Mouse (Mus musculus): ENCODE results near the gene Josd2. TPM values are rescaled to one million over a fixed set of nuclear protein-coding genes. Genes with fewer than 3 reads are reported as not detected.

Josd2 gene
- total and polyA plus RNA-seq, 2 experiments: 25.5 to 206 TPM

- Histone ChIP-seq H3K36me3 (ENCODE audit: control insufficient read depth, insufficient read depth, low read length) (no peaks in the 10 kb centered on the region), H3K27me3 (ENCODE audit: control insufficient read depth, insufficient read depth, low read length) (peaks cover 17% of the 10 kb centered on the region), H3K4me3 (ENCODE audit: insufficient read depth, low read depth, low read length) (no peak overlapping the region), H3K9ac (ENCODE audit: low read depth, low read length) (no peak overlapping the region), H3K79me2 (ENCODE audit: control insufficient read depth, insufficient read depth, low read length) (no peaks in the 10 kb centered on the region), H3K4me1 (ENCODE audit: control insufficient read depth, insufficient read depth, low read length) (no peaks in the 10 kb centered on the region), H3K27ac (replicated peaks; ENCODE audit: insufficient read depth, low read depth, low read length) (no peak overlapping the region)
- TF ChIP-seq POLR2A (IDR thresholded peaks at IDR 0.05; ENCODE audit: extremely low read depth, insufficient read depth, low read length): no peak
- no peak for TF ChIP-seq CTCF (IDR thresholded peaks at IDR 0.05; ENCODE audit: low read depth, low read length)
- WGBS: 74% methylated on average over 6 of the region's 6 CpGs
- DNase-seq (ENCODE audit: extremely low read depth, low read depth, low spot score): no peak
Measured at GRCm38 (mm10) chr7:44432550-44432949, 35.2 kb upstream of the Josd2 start.

GRCm38 (mm10) chr7:44433371-44433770, 34.4 kb upstream of the Josd2 start:
- no peak overlapping the region for H3K27ac ChIP-seq (replicated peaks; ENCODE audit: insufficient read depth, low read depth, low read length)
- no peak for DNase-seq (ENCODE audit: extremely low read depth, low read depth, low spot score)
- no peak overlapping the region for H3K9ac ChIP-seq (ENCODE audit: low read depth, low read length)
- no peak overlapping the region for H3K4me3 ChIP-seq (ENCODE audit: insufficient read depth, low read depth, low read length)
- WGBS: 8% methylated on average over 7 of the region's 7 CpGs
- TF ChIP-seq CTCF (IDR thresholded peaks at IDR 0.05; ENCODE audit: low read depth, low read length) (no peak), POLR2A (IDR thresholded peaks at IDR 0.05; ENCODE audit: extremely low read depth, insufficient read depth, low read length) (no peak)
- no peaks in the 10 kb centered on the region for H3K79me2 ChIP-seq (ENCODE audit: control insufficient read depth, insufficient read depth, low read length)
- H3K36me3 ChIP-seq (ENCODE audit: control insufficient read depth, insufficient read depth, low read length): no peaks in the 10 kb centered on the region
- peaks cover 9% of the 10 kb centered on the region; the same call in 1 of the 2 replicates for H3K27me3 ChIP-seq (ENCODE audit: control insufficient read depth, insufficient read depth, low read length)
- no peaks in the 10 kb centered on the region for H3K4me1 ChIP-seq (ENCODE audit: control insufficient read depth, insufficient read depth, low read length)

GRCm38 (mm10) chr7:44434089-44434488, 33.7 kb upstream of the Josd2 start:
- Histone ChIP-seq H3K79me2 (ENCODE audit: control insufficient read depth, insufficient read depth, low read length) (no peaks in the 10 kb centered on the region), H3K36me3 (ENCODE audit: control insufficient read depth, insufficient read depth, low read length) (no peaks in the 10 kb centered on the region), H3K27ac (replicated peaks; ENCODE audit: insufficient read depth, low read depth, low read length) (no peak overlapping the region), H3K9ac (ENCODE audit: low read depth, low read length) (no peak overlapping the region), H3K4me3 (ENCODE audit: insufficient read depth, low read depth, low read length) (no peak overlapping the region), H3K27me3 (ENCODE audit: control insufficient read depth, insufficient read depth, low read length) (peaks cover 5% of the 10 kb centered on the region; the same call in 1 of the 2 replicates), H3K4me1 (ENCODE audit: control insufficient read depth, insufficient read depth, low read length) (no peaks in the 10 kb centered on the region)
- TF ChIP-seq POLR2A (IDR thresholded peaks at IDR 0.05; ENCODE audit: extremely low read depth, insufficient read depth, low read length) (no peak), CTCF (IDR thresholded peaks at IDR 0.05; ENCODE audit: low read depth, low read length) (no peak)
- 70% methylated on average over 9 of the region's 9 CpGs for WGBS
- DNase-seq (ENCODE audit: extremely low read depth, low read depth, low spot score): no peak

- Histone ChIP-seq H3K4me3 (ENCODE audit: insufficient read depth, low read depth, low read length) (no peak overlapping the region), H3K9ac (ENCODE audit: low read depth, low read length) (no peak overlapping the region), H3K27me3 (ENCODE audit: control insufficient read depth, insufficient read depth, low read length) (peaks cover 4% of the 10 kb centered on the region; the same call in 1 of the 2 replicates), H3K79me2 (ENCODE audit: control insufficient read depth, insufficient read depth, low read length) (no peaks in the 10 kb centered on the region), H3K27ac (replicated peaks; ENCODE audit: insufficient read depth, low read depth, low read length) (no peak overlapping the region), H3K4me1 (ENCODE audit: control insufficient read depth, insufficient read depth, low read length) (no peaks in the 10 kb centered on the region), H3K36me3 (ENCODE audit: control insufficient read depth, insufficient read depth, low read length) (no peaks in the 10 kb centered on the region)
- 59% methylated on average over 5 of the region's 5 CpGs for WGBS
- no peak for DNase-seq (ENCODE audit: extremely low read depth, low read depth, low spot score)
- TF ChIP-seq CTCF (IDR thresholded peaks at IDR 0.05; ENCODE audit: low read depth, low read length) (no peak), POLR2A (IDR thresholded peaks at IDR 0.05; ENCODE audit: extremely low read depth, insufficient read depth, low read length) (no peak)
Measured at GRCm38 (mm10) chr7:44435796-44436195, 32.0 kb upstream of the Josd2 start.

- Histone ChIP-seq H3K79me2 (ENCODE audit: control insufficient read depth, insufficient read depth, low read length) (no peaks in the 10 kb centered on the region), H3K27me3 (ENCODE audit: control insufficient read depth, insufficient read depth, low read length) (peaks cover 5% of the 10 kb centered on the region; the same call in 1 of the 2 replicates)
Measured at GRCm38 (mm10) chr7:44436267-44436666, 31.5 kb upstream of the Josd2 start.

GRCm38 (mm10) chr7:44437188-44437587, 30.6 kb upstream of the Josd2 start:
- no peak for DNase-seq (ENCODE audit: extremely low read depth, low read depth, low spot score)
- Histone ChIP-seq H3K9ac (ENCODE audit: low read depth, low read length) (no peak overlapping the region), H3K27me3 (ENCODE audit: control insufficient read depth, insufficient read depth, low read length) (peaks cover 8% of the 10 kb centered on the region; the same call in 1 of the 2 replicates), H3K36me3 (ENCODE audit: control insufficient read depth, insufficient read depth, low read length) (no peaks in the 10 kb centered on the region), H3K79me2 (ENCODE audit: control insufficient read depth, insufficient read depth, low read length) (no peaks in the 10 kb centered on the region), H3K27ac (replicated peaks; ENCODE audit: insufficient read depth, low read depth, low read length) (no peak overlapping the region), H3K4me1 (ENCODE audit: control insufficient read depth, insufficient read depth, low read length) (no peaks in the 10 kb centered on the region), H3K4me3 (ENCODE audit: insufficient read depth, low read depth, low read length) (no peak overlapping the region)
- 68% methylated on average over 1 of the region's 1 CpGs for WGBS
- TF ChIP-seq POLR2A (IDR thresholded peaks at IDR 0.05; ENCODE audit: extremely low read depth, insufficient read depth, low read length): no peak
- no peak for TF ChIP-seq CTCF (IDR thresholded peaks at IDR 0.05; ENCODE audit: low read depth, low read length)

More at GRCm38 (mm10) chr7:44436267-44436666, 31.5 kb upstream of the Josd2 start:
- Histone ChIP-seq H3K4me1 (ENCODE audit: control insufficient read depth, insufficient read depth, low read length) (no peaks in the 10 kb centered on the region), H3K36me3 (ENCODE audit: control insufficient read depth, insufficient read depth, low read length) (no peaks in the 10 kb centered on the region), H3K9ac (ENCODE audit: low read depth, low read length) (no peak overlapping the region), H3K27ac (replicated peaks; ENCODE audit: insufficient read depth, low read depth, low read length) (no peak overlapping the region), H3K4me3 (ENCODE audit: insufficient read depth, low read depth, low read length) (no peak overlapping the region)
- peak; percentile 39 for TF ChIP-seq CTCF (IDR thresholded peaks at IDR 0.05; ENCODE audit: low read depth, low read length)
- TF ChIP-seq POLR2A (IDR thresholded peaks at IDR 0.05; ENCODE audit: extremely low read depth, insufficient read depth, low read length): no peak
- WGBS: 15% methylated on average over 1 of the region's 1 CpGs
- DNase-seq (ENCODE audit: extremely low read depth, low read depth, low spot score): no peak
